Mouse (Mus musculus) embryonic facial prominence, embryonic 14.5 days (tissue): ENCODE results near the gene Zfp385b. TPM values are rescaled to one million over a fixed set of nuclear protein-coding genes. Genes with fewer than 3 reads are reported as not detected.

Experiments used
- ATAC-seq: fragments of 200-750 bp; cut with Nextera tagmentation; 2 replicates; pipeline ENCODE4 v1.8.0; 2017; ENCODE audit warnings: low read depth, moderate number of reproducible peaks, moderate TSS enrichment
- DNase-seq: peaks from one replicate; pipeline ENCODE4 v3.0.0-alpha.2; 2015; ENCODE audit warnings: low spot score
- H3K27ac ChIP-seq: fragments of 300-500 bp; sonication (generic); replicated peaks from 2 replicates; pipeline ENCODE4 v1.5.1; 2014; ENCODE audit warnings: low read depth, mild to moderate bottlenecking, low read length, moderate library complexity
- H3K27me3 ChIP-seq: fragments of 300-500 bp; sonication (generic); replicated peaks from 2 replicates; pipeline ENCODE4 v1.6.1; 2014; ENCODE audit warnings: low read length; ENCODE audit not compliant: control insufficient read depth, insufficient read depth
- H3K36me3 ChIP-seq: fragments of 300-500 bp; sonication (generic); 2 replicates; pipeline ENCODE4 v1.6.1; 2014; ENCODE audit warnings: low read length, mixed read lengths; ENCODE audit not compliant: control insufficient read depth, insufficient read depth
- H3K4me1 ChIP-seq: fragments of 300-500 bp; sonication (generic); 2 replicates; pipeline ENCODE4 v1.6.1; 2014; ENCODE audit warnings: antibody characterized with exemption, low read length; ENCODE audit not compliant: control insufficient read depth, insufficient read depth
- H3K4me2 ChIP-seq: fragments of 300-500 bp; sonication (generic); 2 replicates; pipeline ENCODE4 v1.6.1; 2014; ENCODE audit warnings: low read depth, mild to moderate bottlenecking, low read length, moderate library complexity, mixed read lengths
- H3K4me3 ChIP-seq: fragments of 300-500 bp; sonication (generic); 2 replicates; pipeline ENCODE4 v1.5.1; 2014; ENCODE audit warnings: low read depth, mild to moderate bottlenecking, low read length
- H3K9ac ChIP-seq: fragments of 300-500 bp; sonication (generic); 2 replicates; pipeline ENCODE4 v1.6.1; 2014; ENCODE audit warnings: low read depth, mild to moderate bottlenecking, low read length, moderate library complexity, mixed read lengths
- H3K9me3 ChIP-seq: fragments of 300-500 bp; sonication (generic); 2 replicates; pipeline ENCODE4 v1.6.1; 2016; ENCODE audit warnings: low read length; ENCODE audit not compliant: control insufficient read depth
- WGBS: fragments of 180-500 bp; shearing (Covaris S2); extraction: QIAGEN DNeasy Blood & Tissue Kit; methylation state at CpG from one replicate; pipeline ENCODE4 v1.1.7; 2014; 5-methylcytosine and 5-hydroxymethylcytosine counted together
- polyA plus RNA-seq: library from polyadenylated mRNA; unstranded; fragments of >200 nt; fragmentation: Nextera tagmentation; extraction: Ambion mirVana; gene quantifications from 2 replicates; pipeline ENCODE4 v1.2.1, GENCODE M21; 2014

Gene Zfp385b
- polyA plus RNA-seq, result 8.9 and 10.9 TPM in 2 replicates

DNA sequence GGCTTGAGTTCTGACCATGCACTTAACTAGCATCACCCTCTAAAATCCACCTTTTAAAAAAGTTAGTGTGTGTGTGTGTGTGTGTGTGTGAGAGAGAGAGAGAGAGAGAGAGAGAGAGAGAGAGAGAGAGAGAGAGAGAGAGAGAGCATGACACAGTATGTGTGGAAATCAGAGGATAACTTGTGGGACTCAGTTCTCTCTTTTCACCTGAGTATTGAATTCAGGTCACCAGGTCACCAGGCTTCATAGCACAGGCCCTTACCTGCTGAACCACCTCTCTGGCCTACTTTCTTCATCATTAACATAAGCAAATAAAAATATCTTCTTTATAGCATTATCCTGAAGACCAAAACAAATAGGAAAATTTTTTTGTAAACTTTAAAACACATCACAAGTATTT, at the start of gene Zfp385b:
Zfp385b (minus strand) TSS at position 101 of the 400 bp plus-strand sequence.
- Histone ChIP-seq H3K27me3 (peaks cover 34% of the 10 kb centered on the region), H3K9me3 (peaks cover 14% of the 10 kb centered on the region), H3K36me3 (no peaks in the 10 kb centered on the region), H3K4me3 (no peak within 1 kb of the TSS), H3K9ac (no peak within 1 kb of the TSS), H3K4me2 (no peak within 1 kb of the TSS), H3K4me1 (no peaks in the 10 kb centered on the region), H3K27ac (no peak within 1 kb of the TSS)
- no peak for DNase-seq
- ATAC-seq, result no peak

DNA sequence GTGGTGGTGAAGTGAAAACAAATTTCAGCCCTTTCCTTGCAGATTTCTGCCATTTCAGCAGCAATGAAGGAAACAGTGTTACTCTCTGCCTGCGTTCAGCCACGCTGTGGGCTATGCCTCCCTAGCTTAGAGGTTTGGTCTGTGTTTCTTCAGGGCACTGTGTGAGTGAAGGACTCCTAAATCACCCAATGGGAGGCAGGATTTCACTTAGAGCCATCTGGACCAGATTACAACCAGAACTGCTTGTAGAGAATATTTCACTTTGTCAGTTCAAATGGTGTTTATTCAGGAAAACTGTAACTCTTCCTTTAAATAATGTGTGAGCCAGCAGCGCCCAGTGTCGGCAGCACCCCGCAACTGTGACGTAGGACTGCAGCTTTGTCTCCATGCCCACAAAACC, 44.5 kb upstream of the Zfp385b start:
- Histone ChIP-seq H3K27ac (peak overlapping the region; percentile 87), H3K4me2 (peak overlapping the region; percentile 51), H3K4me1 (peaks cover 11% of the 10 kb centered on the region; the same call in 1 of the 2 replicates), H3K9ac (peak overlapping the region; percentile 30), H3K9me3 (no peaks in the 10 kb centered on the region), H3K4me3 (peak overlapping the region; percentile 28), H3K27me3 (no peaks in the 10 kb centered on the region), H3K36me3 (no peaks in the 10 kb centered on the region)
- DNase-seq, result peak; percentile 74
- ATAC-seq, result peak; percentile 83
- 36% methylated on average over 6 of the region's 6 CpGs for WGBS

DNA sequence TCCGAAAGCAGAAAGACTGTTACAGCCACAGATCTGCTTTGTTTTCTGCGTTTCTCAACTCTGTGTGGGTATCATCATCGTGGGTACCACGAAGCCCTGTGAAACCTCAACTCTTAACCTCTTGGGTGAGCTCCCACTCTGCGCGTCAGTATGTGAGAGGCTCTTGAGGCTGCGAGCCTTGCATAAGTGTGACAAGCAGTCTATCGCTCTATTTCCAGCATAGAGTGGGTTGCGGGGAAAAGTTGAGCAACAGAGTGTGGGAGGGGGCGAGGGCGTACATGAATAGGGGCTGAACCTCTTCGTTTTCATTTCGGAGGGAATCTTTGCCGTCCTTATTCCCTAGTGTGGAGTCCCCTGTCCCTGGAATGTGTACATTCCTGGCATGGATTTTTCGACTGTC, 44.1 kb upstream of the Zfp385b start:
- no peaks in the 10 kb centered on the region for H3K36me3 ChIP-seq
- H3K4me1 ChIP-seq, result peaks cover 11% of the 10 kb centered on the region; the same call in 1 of the 2 replicates
- peak overlapping the region; percentile 51 for H3K4me2 ChIP-seq
- peak overlapping the region; percentile 28 for H3K4me3 ChIP-seq
- WGBS, result 40% methylated on average over 15 of the region's 15 CpGs
- H3K27me3 ChIP-seq, result no peaks in the 10 kb centered on the region
- peak overlapping the region; percentile 30 for H3K9ac ChIP-seq
- H3K9me3 ChIP-seq, result no peaks in the 10 kb centered on the region
- peak overlapping the region; percentile 87 for H3K27ac ChIP-seq
- DNase-seq, result peak; percentile 46
- peak; percentile 68 for ATAC-seq

DNA sequence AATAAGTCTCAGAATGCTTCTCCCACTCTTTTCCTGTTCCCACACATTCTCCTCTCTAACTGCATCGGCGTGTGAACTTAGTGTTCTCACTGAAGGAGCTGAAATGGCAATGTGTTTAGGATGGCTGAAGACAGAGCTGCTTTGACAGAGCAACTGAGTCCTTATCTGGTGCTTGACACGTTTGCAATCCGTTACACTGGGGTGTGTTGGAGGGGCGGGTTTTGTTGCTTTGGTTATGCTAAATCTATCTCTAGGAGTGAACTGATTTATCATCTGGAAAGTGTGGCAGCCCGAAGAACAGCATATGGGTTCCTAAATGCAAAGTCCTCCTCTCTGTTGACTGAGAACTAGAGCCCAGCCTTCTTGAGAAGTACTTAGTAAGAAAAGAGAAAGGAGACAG, 22.0 kb upstream of the Zfp385b start:
- Histone ChIP-seq H3K4me2 (no peak overlapping the region), H3K27me3 (no peaks in the 10 kb centered on the region), H3K4me3 (no peak overlapping the region), H3K27ac (no peak overlapping the region), H3K4me1 (no peaks in the 10 kb centered on the region), H3K9me3 (no peaks in the 10 kb centered on the region), H3K36me3 (no peaks in the 10 kb centered on the region), H3K9ac (no peak overlapping the region)
- WGBS, result 60% methylated on average over 6 of the region's 6 CpGs
- no peak for ATAC-seq
- no peak for DNase-seq

GRCm38 (mm10) chr2:77839587-77839986, 20.1 kb upstream of the Zfp385b start:
- no peaks in the 10 kb centered on the region for H3K27me3 ChIP-seq
- WGBS, result 86% methylated on average over 17 of the region's 17 CpGs
- H3K4me2 ChIP-seq, result no peak overlapping the region
- H3K4me3 ChIP-seq, result no peak overlapping the region
- ATAC-seq (no peak), DNase-seq (no peak)
- no peak overlapping the region for H3K27ac ChIP-seq
- no peak overlapping the region for H3K9ac ChIP-seq
- no peaks in the 10 kb centered on the region for H3K36me3 ChIP-seq
- no peaks in the 10 kb centered on the region for H3K9me3 ChIP-seq
- H3K4me1 ChIP-seq, result no peaks in the 10 kb centered on the region

DNA sequence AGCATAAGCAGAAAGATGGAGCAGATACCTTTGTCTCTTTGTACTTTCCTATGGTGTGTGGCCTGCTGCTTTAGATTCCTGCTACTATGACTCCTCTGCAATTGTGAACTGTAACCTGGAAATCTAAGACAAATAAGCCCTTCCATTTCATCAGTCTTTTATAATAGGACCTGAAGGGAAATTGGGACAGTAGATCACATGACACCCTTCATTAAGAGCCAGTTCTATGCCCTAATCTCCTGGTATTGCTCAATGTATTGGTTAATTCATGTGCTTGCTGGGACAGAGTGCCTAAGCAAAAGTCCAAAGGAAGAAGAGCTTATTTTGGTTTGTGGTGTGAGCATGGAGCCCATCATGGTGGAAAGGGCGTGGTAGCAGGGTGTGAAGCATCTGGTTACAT, 19.2 kb upstream of the Zfp385b start:
- DNase-seq (no peak), ATAC-seq (no peak)
- no peak overlapping the region for H3K4me3 ChIP-seq
- no peaks in the 10 kb centered on the region for H3K9me3 ChIP-seq
- H3K4me1 ChIP-seq, result no peaks in the 10 kb centered on the region
- no peak overlapping the region for H3K9ac ChIP-seq
- 95% methylated on average over 1 of the region's 1 CpGs for WGBS
- no peaks in the 10 kb centered on the region for H3K36me3 ChIP-seq
- no peak overlapping the region for H3K4me2 ChIP-seq
- no peaks in the 10 kb centered on the region for H3K27me3 ChIP-seq
- no peak overlapping the region for H3K27ac ChIP-seq

DNA sequence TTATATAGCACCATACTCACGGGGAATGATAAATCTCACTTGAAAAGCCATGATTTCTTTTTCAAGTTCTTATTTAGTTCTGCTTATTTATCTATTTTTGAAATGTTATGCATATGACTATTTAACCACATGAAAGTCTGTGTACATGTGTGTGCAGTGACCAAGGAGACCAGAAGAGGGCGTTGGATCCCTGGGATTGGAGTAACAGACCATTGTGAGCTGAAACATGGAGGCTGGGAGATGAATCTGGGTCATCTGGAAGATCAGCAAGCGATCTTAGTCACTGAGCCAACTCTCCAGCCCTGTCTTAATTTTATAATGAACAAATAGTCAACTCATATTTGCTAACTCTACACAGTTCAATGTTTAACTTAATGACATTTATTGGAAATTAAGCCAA, 16.3 kb upstream of the Zfp385b start:
- DNase-seq, result no peak
- no peak overlapping the region for H3K9ac ChIP-seq
- no peak for ATAC-seq
- H3K4me2 ChIP-seq, result no peak overlapping the region
- H3K36me3 ChIP-seq, result no peaks in the 10 kb centered on the region
- no peak overlapping the region for H3K4me3 ChIP-seq
- H3K4me1 ChIP-seq, result no peaks in the 10 kb centered on the region
- WGBS, result 57% methylated on average over 3 of the region's 3 CpGs
- no peaks in the 10 kb centered on the region for H3K9me3 ChIP-seq
- H3K27ac ChIP-seq, result no peak overlapping the region
- H3K27me3 ChIP-seq, result no peaks in the 10 kb centered on the region

DNA sequence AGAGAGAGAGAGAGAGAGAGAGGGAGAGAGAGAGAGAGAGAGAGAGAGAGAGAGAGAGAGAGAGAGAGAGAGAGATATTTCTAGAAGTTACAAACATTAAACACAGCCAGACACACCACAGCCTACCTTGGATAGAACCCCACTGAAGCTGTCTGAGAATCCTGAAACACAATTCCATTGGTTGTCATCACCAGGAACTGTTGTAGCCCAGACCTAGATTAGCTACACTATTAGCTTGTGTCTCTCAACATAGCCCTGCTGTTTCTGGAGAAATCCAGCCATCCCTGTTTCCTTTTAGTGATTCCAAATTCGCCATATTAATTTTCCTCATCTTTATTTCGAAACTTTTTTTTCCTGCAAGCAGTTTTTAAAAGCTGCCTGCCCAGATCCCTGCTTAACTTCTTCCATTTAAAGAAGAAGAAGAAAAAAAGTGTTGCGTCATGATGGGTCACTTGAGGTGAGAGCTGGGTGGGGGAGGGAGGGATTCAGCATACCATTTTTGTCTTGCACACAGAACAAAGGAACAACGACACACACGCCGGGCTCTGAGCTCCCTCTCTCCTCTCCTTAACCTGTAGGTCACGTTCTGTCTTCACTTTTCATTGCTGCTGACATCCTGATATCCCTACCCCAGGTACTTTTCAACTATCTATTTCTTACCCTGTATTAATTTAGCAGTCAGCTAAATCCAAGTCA, 6.8 kb upstream of the Zfp385b start:
- H3K4me2 ChIP-seq, result no peak overlapping the region
- H3K27ac ChIP-seq, result no peak overlapping the region
- no peaks in the 10 kb centered on the region for H3K4me1 ChIP-seq
- no peak overlapping the region for H3K9ac ChIP-seq
- no peak overlapping the region for H3K4me3 ChIP-seq
- no peaks in the 10 kb centered on the region for H3K36me3 ChIP-seq
- no peaks in the 10 kb centered on the region for H3K27me3 ChIP-seq
- peaks cover 13% of the 10 kb centered on the region for H3K9me3 ChIP-seq
- no peak for DNase-seq
- ATAC-seq, result no peak
- WGBS, result 37% methylated on average over 7 of the region's 7 CpGs

GRCm38 (mm10) chr2:77823026-77823425, 3.6 kb upstream of the Zfp385b start:
- H3K4me3 ChIP-seq, result no peak overlapping the region
- peaks cover 14% of the 10 kb centered on the region for H3K9me3 ChIP-seq
- H3K9ac ChIP-seq, result no peak overlapping the region
- WGBS, result 85% methylated on average over 5 of the region's 5 CpGs
- DNase-seq (no peak), ATAC-seq (no peak)
- H3K27ac ChIP-seq, result no peak overlapping the region
- no peaks in the 10 kb centered on the region for H3K36me3 ChIP-seq
- no peaks in the 10 kb centered on the region for H3K4me1 ChIP-seq
- no peak overlapping the region for H3K4me2 ChIP-seq
- H3K27me3 ChIP-seq, result peaks cover 2% of the 10 kb centered on the region; the same call in 1 of the 2 replicates
